Mouse (Mus musculus) MEL (cell line): ENCODE results near the gene Chst15. TPM values are rescaled to one million over a fixed set of nuclear protein-coding genes. Genes with fewer than 3 reads are reported as not detected.

Experiments used
- DNase-seq: peaks from one replicate; pipeline ENCODE4 v3.0.0; 2011; ENCODE audit warnings: low read depth, low spot score
- H3K27ac ChIP-seq: 2 replicates; pipeline ENCODE4 v1.5.1; 2012; ENCODE audit warnings: low read depth, mild to moderate bottlenecking, control low read depth, low read length, moderate library complexity; ENCODE audit not compliant: control insufficient read depth
- H3K27me3 ChIP-seq, 2 experiments: fragments of 150-350 bp in 1 of 2; sonication (generic) in 1 of 2; 2 replicates each; pipeline ENCODE4 v1.6.1; 2012; ENCODE audit warnings: low read length in 2 of 2, mild to moderate bottlenecking in 2 of 2, improper control_type of control experiment in 1 of 2, moderate library complexity in 1 of 2; ENCODE audit not compliant: insufficient read depth in 2 of 2, control insufficient read depth in 1 of 2
- H3K36me3 ChIP-seq, 2 experiments: 2 replicates each; pipeline ENCODE4 v1.6.1; 2012 to 2014; ENCODE audit warnings: low read length in 2 of 2, improper control_type of control experiment in 1 of 2, inconsistent platforms in 1 of 2, mild to moderate bottlenecking in 1 of 2; ENCODE audit not compliant: insufficient read depth in 2 of 2, control insufficient read depth in 1 of 2
- H3K4me1 ChIP-seq, 2 experiments: fragments of 150-350 bp in 1 of 2; sonication (generic) in 1 of 2; 2 replicates each; pipeline ENCODE4 v1.6.1; 2012; ENCODE audit warnings: low read length in 2 of 2, improper control_type of control experiment in 1 of 2, mild to moderate bottlenecking in 1 of 2; ENCODE audit not compliant: insufficient read depth in 2 of 2, control insufficient read depth in 1 of 2
- H3K4me3 ChIP-seq, 2 experiments: fragments of 150-350 bp in 1 of 2; sonication (generic) in 1 of 2; 2 replicates each; pipeline ENCODE4 v1.5.1; 2012; ENCODE audit warnings: low read depth in 2 of 2, low read length in 2 of 2, mild to moderate bottlenecking in 2 of 2, moderate library complexity in 2 of 2, control low read depth in 1 of 2, improper control_type of control experiment in 1 of 2; ENCODE audit not compliant: control insufficient read depth in 1 of 2, insufficient read depth in 1 of 2
- H3K79me2 ChIP-seq: 2 replicates; pipeline ENCODE4 v1.6.1; 2012; ENCODE audit warnings: mild to moderate bottlenecking, low read length, moderate library complexity; ENCODE audit not compliant: control insufficient read depth, poor library complexity, insufficient read depth
- H3K9ac ChIP-seq: 2 replicates; pipeline ENCODE4 v1.6.1; 2012; ENCODE audit warnings: low read depth, mild to moderate bottlenecking, control low read depth, low read length, moderate library complexity; ENCODE audit not compliant: control insufficient read depth, poor library complexity, severe bottlenecking
- H3K9me3 ChIP-seq: fragments of 150-350 bp; sonication (generic); replicated peaks from 2 replicates; pipeline ENCODE4 v1.6.1; 2012; ENCODE audit warnings: mild to moderate bottlenecking, low read length, improper control_type of control experiment, moderate library complexity; ENCODE audit not compliant: insufficient read depth
- CHD1 ChIP-seq: IDR thresholded peaks from 2 replicates; pipeline ENCODE4 v1.6.1; 2012; ENCODE audit warnings: low read depth, mild to moderate bottlenecking, inconsistent platforms, low read length, improper control_type of control experiment
- CTCF ChIP-seq, 3 experiments: IDR thresholded peaks in 2 of 3; conservative IDR thresholded peaks in 1 of 3; 2 replicates each; pipeline ENCODE4 v1.5.1; 2011 to 2012; ENCODE audit warnings: low read length in 3 of 3, low read depth in 2 of 3, mild to moderate bottlenecking in 2 of 3, improper control_type of control experiment in 1 of 3, inconsistent platforms in 1 of 3, mixed read lengths in 1 of 3, moderate library complexity in 1 of 3; ENCODE audit not compliant: control insufficient read depth in 1 of 3, insufficient read depth in 1 of 3, poor library complexity in 1 of 3, severe bottlenecking in 1 of 3
- EP300 ChIP-seq, 2 experiments: IDR thresholded peaks; 2 replicates each; pipeline ENCODE4 v1.6.1; 2011; ENCODE audit warnings: improper control_type of control experiment in 2 of 2, low read length in 2 of 2, low read depth in 1 of 2, mild to moderate bottlenecking in 1 of 2
- ETS1 ChIP-seq: IDR thresholded peaks from 2 replicates; pipeline ENCODE4 v1.6.1; 2012; ENCODE audit warnings: low read depth, mild to moderate bottlenecking, inconsistent platforms, low read length, improper control_type of control experiment, moderate library complexity
- GABPA ChIP-seq: IDR thresholded peaks from 2 replicates; pipeline ENCODE4 v1.6.1; 2012; ENCODE audit warnings: low read depth, mild to moderate bottlenecking, inconsistent platforms, low read length, improper control_type of control experiment, moderate library complexity
- GATA1 ChIP-seq: IDR thresholded peaks from 2 replicates; pipeline ENCODE4 v1.6.1; 2011; ENCODE audit warnings: low read depth, low read length, improper control_type of control experiment
- MAFK ChIP-seq: IDR thresholded peaks from 2 replicates; pipeline ENCODE4 v1.6.1; 2011; ENCODE audit warnings: low read depth, mild to moderate bottlenecking, low read length, improper control_type of control experiment, borderline replicate concordance
- MAZ ChIP-seq: IDR thresholded peaks from 2 replicates; pipeline ENCODE4 v1.6.1; 2012; ENCODE audit warnings: low read depth, mild to moderate bottlenecking, inconsistent platforms, low read length, improper control_type of control experiment
- MEF2A ChIP-seq: IDR thresholded peaks from 2 replicates; pipeline ENCODE4 v1.6.1; 2014; ENCODE audit warnings: low read depth, mild to moderate bottlenecking, inconsistent platforms, low read length, improper control_type of control experiment; ENCODE audit not compliant: poor library complexity, insufficient replicate concordance, severe bottlenecking; ENCODE audit errors: extremely low read depth
- MYB ChIP-seq: IDR thresholded peaks from 2 replicates; pipeline ENCODE4 v1.6.1; 2011; ENCODE audit warnings: mild to moderate bottlenecking, low read depth, low read length, improper control_type of control experiment
- NELFE ChIP-seq: IDR thresholded peaks from 2 replicates; pipeline ENCODE4 v1.6.1; 2011; ENCODE audit warnings: low read depth, low read length, improper control_type of control experiment
- POLR2A ChIP-seq, 2 experiments: IDR thresholded peaks; 2 replicates each; pipeline ENCODE4 v1.6.1; 2011 to 2012; ENCODE audit warnings: low read length in 2 of 2, mild to moderate bottlenecking in 2 of 2, control low read depth in 1 of 2, improper control_type of control experiment in 1 of 2, low read depth in 1 of 2, moderate library complexity in 1 of 2; ENCODE audit not compliant: control insufficient read depth in 1 of 2, insufficient read depth in 1 of 2, poor library complexity in 1 of 2
- POLR2AphosphoS2 ChIP-seq: IDR thresholded peaks from 2 replicates; pipeline ENCODE4 v1.6.1; 2011; ENCODE audit warnings: low read length, improper control_type of control experiment
- RAD21 ChIP-seq: IDR thresholded peaks from 2 replicates; pipeline ENCODE4 v1.6.1; 2011; ENCODE audit warnings: mild to moderate bottlenecking, low read depth, low read length, improper control_type of control experiment
- SIN3A ChIP-seq: IDR thresholded peaks from 2 replicates; pipeline ENCODE4 v1.6.1; 2012; ENCODE audit warnings: low read length, improper control_type of control experiment, inconsistent platforms
- SMC3 ChIP-seq: IDR thresholded peaks from 2 replicates; pipeline ENCODE4 v1.6.1; 2011; ENCODE audit warnings: low read depth, low read length, improper control_type of control experiment
- TCF12 ChIP-seq: IDR thresholded peaks from 2 replicates; pipeline ENCODE4 v1.6.1; 2014; ENCODE audit warnings: low read depth, mild to moderate bottlenecking, inconsistent platforms, low read length, improper control_type of control experiment, moderate library complexity
- USF2 ChIP-seq, 2 experiments: IDR thresholded peaks; 2 replicates each; pipeline ENCODE4 v1.6.1; 2011 to 2012; ENCODE audit warnings: improper control_type of control experiment in 2 of 2, low read length in 2 of 2, borderline replicate concordance in 1 of 2, inconsistent platforms in 1 of 2, low read depth in 1 of 2, mild to moderate bottlenecking in 1 of 2; ENCODE audit not compliant: insufficient read depth in 1 of 2
- ZC3H11A ChIP-seq: IDR thresholded peaks from 2 replicates; pipeline ENCODE4 v1.6.1; 2012; ENCODE audit warnings: low read depth, mild to moderate bottlenecking, inconsistent platforms, low read length, improper control_type of control experiment
- ZKSCAN1 ChIP-seq: IDR thresholded peaks from 2 replicates; pipeline ENCODE4 v1.6.1; 2012; ENCODE audit warnings: low read depth, mild to moderate bottlenecking, inconsistent platforms, low read length, improper control_type of control experiment, moderate library complexity
- polyA plus RNA-seq, 2 experiments: library from polyadenylated mRNA; stranded (reverse) in 1 of 2; unstranded in 1 of 2; fragments of >175 nt in 1 of 2; fragments of >200 nt in 1 of 2; gene quantifications; 2 replicates each; pipeline versions ENCODE4 v1.2.1 to v1.2.4; 2012; ENCODE audit warnings: low replicate concordance in 2 of 2, low read depth in 1 of 2; ENCODE audit not compliant: insufficient read length in 2 of 2, insufficient read depth in 1 of 2, missing spikeins in 1 of 2
- total RNA-seq: library from RNA; depleted of rRNA; stranded (reverse); fragments of 300-350 nt; gene quantifications from 2 replicates; pipeline ENCODE4 v1.2.3, GENCODE M21; 2012

Gene Chst15
- total and polyA plus RNA-seq, 3 experiments, result 14.9 to 18.1 TPM; not detected in 1

- Histone ChIP-seq H3K27me3 (no peaks in the 10 kb centered on the region), H3K36me3 (peaks cover 0 to 47% of the 10 kb centered on the region in 2 experiments), H3K79me2 (peaks cover 90% of the 10 kb centered on the region), H3K9me3 (no peaks in the 10 kb centered on the region), H3K4me1 (peaks cover 16 to 53% of the 10 kb centered on the region in 2 experiments), H3K9ac (no peak overlapping the region), H3K4me3 (no peak overlapping the region), H3K27ac (no peak overlapping the region)
- no peak for DNase-seq
- no peak for TF ChIP-seq GATA1
- no peak for TF ChIP-seq ETS1
- TF ChIP-seq USF2 (IDR thresholded peaks at IDR 0.05; ENCODE audit: borderline replicate concordance in 1 of 2, insufficient read depth in 1 of 2, low read depth in 1 of 2, low read length in 2 of 2), result no peak
- no peak for TF ChIP-seq TCF12
- no peak for TF ChIP-seq MAZ
- no peak for TF ChIP-seq MEF2A
- no peak for TF ChIP-seq POLR2A (IDR thresholded peaks at IDR 0.05; ENCODE audit: control insufficient read depth in 1 of 2, insufficient read depth in 1 of 2, low read depth in 1 of 2, low read length in 2 of 2, poor library complexity in 1 of 2)
- TF ChIP-seq NELFE, result no peak
- no peak for TF ChIP-seq CHD1
- TF ChIP-seq SIN3A, result no peak
- no peak for TF ChIP-seq ZKSCAN1
- no peak for TF ChIP-seq GABPA
- no peak for TF ChIP-seq MAFK
- no peak for TF ChIP-seq MYB
- no peak for TF ChIP-seq ZC3H11A
- no peak for TF ChIP-seq SMC3
- TF ChIP-seq POLR2AphosphoS2, result no peak
- TF ChIP-seq EP300 (IDR thresholded peaks at IDR 0.05; ENCODE audit: low read depth in 1 of 2, low read length in 2 of 2), result no peak
- TF ChIP-seq CTCF (IDR thresholded peaks at IDR 0.05 in 2 of 3, conservative IDR thresholded peaks at IDR 0.05 in 1 of 3; ENCODE audit: control insufficient read depth in 1 of 3, insufficient read depth in 1 of 3, low read depth in 2 of 3, low read length in 3 of 3, poor library complexity in 1 of 3, severe bottlenecking in 1 of 3), result no peak
These were observed 4.6 kb downstream of the Chst15 start for GRCm38 (mm10) chr7:132312396-132312795.

GRCm38 (mm10) chr7:132308537-132309191, 8.4 kb downstream of the Chst15 start:
- peaks cover 10 to 66% of the 10 kb centered on the region in 2 experiments for H3K4me1 ChIP-seq
- peaks cover 86% of the 10 kb centered on the region for H3K79me2 ChIP-seq
- no peak overlapping the region for H3K4me3 ChIP-seq
- no peak overlapping the region for H3K27ac ChIP-seq
- H3K9ac ChIP-seq, result no peak overlapping the region
- H3K27me3 ChIP-seq, result no peaks in the 10 kb centered on the region
- peaks cover 3 to 56% of the 10 kb centered on the region in 2 experiments for H3K36me3 ChIP-seq
- no peaks in the 10 kb centered on the region for H3K9me3 ChIP-seq
- no peak for DNase-seq
- TF ChIP-seq EP300 (IDR thresholded peaks at IDR 0.05; ENCODE audit: low read depth in 1 of 2, low read length in 2 of 2) (no peak), RAD21 (no peak)
